Mouse (Mus musculus): ENCODE data around the gene Elob. TPM values are rescaled to one million over a fixed set of nuclear protein-coding genes. Genes with fewer than 3 reads are reported as not detected.

Gene Elob
- polyA plus RNA-seq, 1 experiment from 2014 or later, result 1,025 TPM

DNA sequence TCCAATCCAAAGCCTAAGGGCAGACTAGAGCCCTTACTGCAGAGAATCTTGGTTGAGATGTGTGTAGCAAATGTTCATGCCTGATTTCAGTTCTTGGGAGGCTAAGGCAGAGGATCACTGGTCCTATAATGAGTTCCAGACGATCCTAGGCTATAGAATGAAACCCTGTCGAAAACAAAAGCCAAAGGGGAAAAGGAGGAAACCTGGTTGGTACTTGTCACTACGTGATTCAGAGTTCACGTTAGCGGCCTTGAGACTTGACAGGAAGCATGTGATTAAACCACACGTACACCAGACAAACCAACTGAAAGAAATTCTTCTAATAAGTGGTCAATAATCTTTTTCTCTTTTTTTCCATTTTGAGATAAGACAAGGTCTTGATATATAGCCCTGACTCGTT is 31.6 kb downstream of the Elob start:
- WGBS, result 74% methylated on average over 7 of the region's 7 CpGs
- Histone ChIP-seq H3K4me3 (ENCODE audit: low read depth, low read length) (no peak overlapping the region), H3K9me3 (ENCODE audit: control insufficient read depth, low read length) (no peaks in the 10 kb centered on the region), H3K4me2 (ENCODE audit: low read depth) (no peak overlapping the region), H3K36me3 (ENCODE audit: control insufficient read depth, insufficient read depth, low read length) (no peaks in the 10 kb centered on the region), H3K4me1 (ENCODE audit: control insufficient read depth, insufficient read depth, low read length) (no peaks in the 10 kb centered on the region), H3K27me3 (ENCODE audit: control insufficient read depth, insufficient read depth, low read length) (no peaks in the 10 kb centered on the region), H3K9ac (ENCODE audit: low read length) (no peak overlapping the region), H3K27ac (ENCODE audit: low read depth, low read length) (no peak overlapping the region)
- ATAC-seq (ENCODE audit: insufficient read depth, low FRiP score, low TSS enrichment) (no peak), DNase-seq (ENCODE audit: low spot score) (no peak)

DNA sequence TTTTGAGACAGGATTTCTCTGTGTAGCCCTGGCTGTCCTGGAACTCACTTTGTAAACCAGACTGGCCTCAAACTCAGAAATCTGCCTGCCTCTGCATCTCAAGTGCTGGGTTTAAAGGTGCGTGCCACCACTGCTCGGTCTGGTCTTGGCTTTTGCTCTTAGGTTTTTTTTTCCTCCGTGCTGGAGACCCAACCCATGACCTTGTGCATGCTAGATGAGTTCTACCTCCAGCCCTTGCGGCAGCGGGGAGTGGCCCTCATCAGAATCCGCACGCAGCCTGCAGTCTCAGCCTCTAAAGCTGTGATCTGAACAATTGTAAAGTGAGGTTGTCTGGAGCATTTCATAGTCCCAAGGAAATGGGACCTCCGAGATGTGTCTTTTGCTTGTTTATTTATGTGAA is 33.6 kb downstream of the Elob start:
- Histone ChIP-seq H3K4me1 (ENCODE audit: control insufficient read depth, insufficient read depth, low read length) (peaks cover 4% of the 10 kb centered on the region; the same call in 1 of the 2 replicates), H3K4me3 (ENCODE audit: low read depth, low read length) (no peak overlapping the region)

GRCm38 (mm10) chr17:23791079-23791357 is 37.9 kb downstream of the Elob start:
- DNase-seq (ENCODE audit: low spot score) (no peak), ATAC-seq (ENCODE audit: insufficient read depth, low FRiP score, low TSS enrichment) (no peak)
- Histone ChIP-seq H3K27me3 (ENCODE audit: control insufficient read depth, insufficient read depth, low read length) (no peaks in the 10 kb centered on the region), H3K27ac (ENCODE audit: low read depth, low read length) (peak overlapping the region; percentile 86), H3K36me3 (ENCODE audit: control insufficient read depth, insufficient read depth, low read length) (no peaks in the 10 kb centered on the region), H3K9me3 (ENCODE audit: control insufficient read depth, low read length) (no peaks in the 10 kb centered on the region), H3K4me1 (ENCODE audit: control insufficient read depth, insufficient read depth, low read length) (peaks cover 4% of the 10 kb centered on the region; the same call in 1 of the 2 replicates), H3K4me3 (ENCODE audit: low read depth, low read length) (peak overlapping the region; percentile 34; the same call in 1 of the 2 replicates), H3K9ac (ENCODE audit: low read length) (peak overlapping the region; percentile 89), H3K4me2 (ENCODE audit: low read depth) (peak overlapping the region; percentile 73)
- WGBS, result 55% methylated on average over 2 of the region's 2 CpGs

More for the DNA sequence above, 33.6 kb downstream of the Elob start:
- Histone ChIP-seq H3K9me3 (ENCODE audit: control insufficient read depth, low read length) (no peaks in the 10 kb centered on the region), H3K4me2 (ENCODE audit: low read depth) (no peak overlapping the region), H3K36me3 (ENCODE audit: control insufficient read depth, insufficient read depth, low read length) (no peaks in the 10 kb centered on the region), H3K27ac (ENCODE audit: low read depth, low read length) (no peak overlapping the region), H3K27me3 (ENCODE audit: control insufficient read depth, insufficient read depth, low read length) (no peaks in the 10 kb centered on the region), H3K9ac (ENCODE audit: low read length) (no peak overlapping the region)
- ATAC-seq (ENCODE audit: insufficient read depth, low FRiP score, low TSS enrichment) (no peak), DNase-seq (ENCODE audit: low spot score) (no peak)
- WGBS, result 95% methylated on average over 8 of the region's 8 CpGs

- DNase-seq (ENCODE audit: low spot score) (peak; percentile 81), ATAC-seq (ENCODE audit: insufficient read depth, low FRiP score, low TSS enrichment) (peak; percentile 52)
- 3% methylated on average over 29 of the region's 29 CpGs for WGBS
- Histone ChIP-seq H3K4me1 (ENCODE audit: control insufficient read depth, insufficient read depth, low read length) (peaks cover 5% of the 10 kb centered on the region; the same call in 1 of the 2 replicates), H3K36me3 (ENCODE audit: control insufficient read depth, insufficient read depth, low read length) (no peaks in the 10 kb centered on the region), H3K27ac (ENCODE audit: low read depth, low read length) (peak within 1 kb of the TSS; percentile 86), H3K4me2 (ENCODE audit: low read depth) (peak within 1 kb of the TSS; percentile 73), H3K9ac (ENCODE audit: low read length) (peak within 1 kb of the TSS; percentile 89), H3K27me3 (ENCODE audit: control insufficient read depth, insufficient read depth, low read length) (no peaks in the 10 kb centered on the region), H3K4me3 (ENCODE audit: low read depth, low read length) (peak within 1 kb of the TSS; percentile 34), H3K9me3 (ENCODE audit: control insufficient read depth, low read length) (no peaks in the 10 kb centered on the region)
These were observed 38.5 kb downstream of the Elob start, which contains the start of gene Srrm2 for GRCm38 (mm10) chr17:23790269-23791078. Gene Srrm2, plus strand, starts transcription at chr17:23790532.

DNA sequence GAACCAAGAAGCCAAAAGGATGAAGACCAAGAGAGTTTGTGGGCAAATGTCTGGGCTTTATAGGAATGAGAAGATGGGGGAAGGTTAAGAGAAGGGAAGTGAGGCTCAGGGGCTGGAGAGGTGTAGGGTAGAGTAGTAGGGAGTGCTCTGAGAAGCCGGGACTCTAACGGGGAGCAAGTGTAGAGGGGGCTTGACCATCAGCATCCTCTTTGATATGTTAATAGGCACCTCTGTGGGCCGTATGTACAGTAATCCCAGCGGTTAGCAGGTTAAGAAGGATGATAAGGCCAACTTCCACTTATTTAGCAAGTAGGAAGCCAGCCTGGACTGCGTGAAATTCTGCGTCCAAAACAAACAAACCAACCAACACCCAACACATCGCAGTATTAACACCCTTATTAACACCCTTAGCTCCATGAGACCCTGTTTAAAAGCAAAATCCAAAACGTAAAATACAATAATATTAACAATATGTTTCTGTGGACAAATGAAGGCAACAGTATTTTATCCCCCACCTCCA is 39.1 kb downstream of the Elob start:
- peak overlapping the region; percentile 34 for H3K4me3 ChIP-seq (ENCODE audit: low read depth, low read length)
- no peaks in the 10 kb centered on the region for H3K9me3 ChIP-seq (ENCODE audit: control insufficient read depth, low read length)
- H3K4me1 ChIP-seq (ENCODE audit: control insufficient read depth, insufficient read depth, low read length), result peaks cover 8% of the 10 kb centered on the region; the same call in 1 of the 2 replicates
- peak overlapping the region; percentile 73 for H3K4me2 ChIP-seq (ENCODE audit: low read depth)
- peak overlapping the region; percentile 86 for H3K27ac ChIP-seq (ENCODE audit: low read depth, low read length)
- no peak for DNase-seq (ENCODE audit: low spot score)
- 12% methylated on average over 8 of the region's 8 CpGs for WGBS
- ATAC-seq (ENCODE audit: insufficient read depth, low FRiP score, low TSS enrichment), result no peak
- no peaks in the 10 kb centered on the region for H3K27me3 ChIP-seq (ENCODE audit: control insufficient read depth, insufficient read depth, low read length)
- no peaks in the 10 kb centered on the region for H3K36me3 ChIP-seq (ENCODE audit: control insufficient read depth, insufficient read depth, low read length)
- H3K9ac ChIP-seq (ENCODE audit: low read length), result peak overlapping the region; percentile 89

DNA sequence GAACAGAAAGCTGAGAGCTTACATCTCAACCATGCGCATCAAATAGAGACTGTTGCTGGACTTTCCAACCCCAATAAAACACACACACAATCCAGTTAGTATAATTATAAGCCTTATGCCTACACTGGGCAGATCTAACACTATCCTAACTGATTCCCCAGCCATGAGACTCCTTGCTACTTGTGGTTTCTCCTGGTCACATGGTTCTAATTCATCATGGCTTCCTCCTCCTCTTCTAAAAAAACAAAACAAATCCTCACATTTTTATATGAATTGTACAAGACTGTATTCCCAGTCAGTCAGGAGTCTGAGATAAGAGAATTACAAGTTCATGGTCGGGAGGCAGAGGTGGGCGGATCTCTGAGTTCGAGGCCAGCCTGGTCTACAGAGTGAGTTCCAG is 40.0 kb downstream of the Elob start:
- DNase-seq (ENCODE audit: low spot score) (no peak), ATAC-seq (ENCODE audit: insufficient read depth, low FRiP score, low TSS enrichment) (no peak)
- no peaks in the 10 kb centered on the region for H3K36me3 ChIP-seq (ENCODE audit: control insufficient read depth, insufficient read depth, low read length)
- no peak overlapping the region for H3K4me2 ChIP-seq (ENCODE audit: low read depth)
- H3K27me3 ChIP-seq (ENCODE audit: control insufficient read depth, insufficient read depth, low read length), result no peaks in the 10 kb centered on the region
- H3K27ac ChIP-seq (ENCODE audit: low read depth, low read length), result no peak overlapping the region
- H3K9ac ChIP-seq (ENCODE audit: low read length), result no peak overlapping the region
- H3K4me3 ChIP-seq (ENCODE audit: low read depth, low read length), result no peak overlapping the region
- H3K4me1 ChIP-seq (ENCODE audit: control insufficient read depth, insufficient read depth, low read length), result peaks cover 8% of the 10 kb centered on the region; the same call in 1 of the 2 replicates
- WGBS, result 90% methylated on average over 4 of the region's 4 CpGs
- H3K9me3 ChIP-seq (ENCODE audit: control insufficient read depth, low read length), result no peaks in the 10 kb centered on the region

- Histone ChIP-seq H3K36me3 (ENCODE audit: control insufficient read depth, insufficient read depth, low read length) (no peaks in the 10 kb centered on the region), H3K9me3 (ENCODE audit: control insufficient read depth, low read length) (no peaks in the 10 kb centered on the region), H3K4me1 (ENCODE audit: control insufficient read depth, insufficient read depth, low read length) (peaks cover 8% of the 10 kb centered on the region; the same call in 1 of the 2 replicates), H3K4me3 (ENCODE audit: low read depth, low read length) (peak overlapping the region; percentile 47), H3K27ac (ENCODE audit: low read depth, low read length) (0 out of 2 replicates have a peak overlapping the region, but pooled peaks have one; percentile 56), H3K4me2 (ENCODE audit: low read depth) (peak overlapping the region; percentile 59), H3K9ac (ENCODE audit: low read length) (peak overlapping the region; percentile 44), H3K27me3 (ENCODE audit: control insufficient read depth, insufficient read depth, low read length) (no peaks in the 10 kb centered on the region)
- DNase-seq (ENCODE audit: low spot score) (peak; percentile 40), ATAC-seq (ENCODE audit: insufficient read depth, low FRiP score, low TSS enrichment) (peak; percentile 58; the same call in 1 of the 2 replicates)
- WGBS, result 12% methylated on average over 13 of the region's 13 CpGs
These were observed 42.4 kb downstream of the Elob start for GRCm38 (mm10) chr17:23786510-23786931.

DNA sequence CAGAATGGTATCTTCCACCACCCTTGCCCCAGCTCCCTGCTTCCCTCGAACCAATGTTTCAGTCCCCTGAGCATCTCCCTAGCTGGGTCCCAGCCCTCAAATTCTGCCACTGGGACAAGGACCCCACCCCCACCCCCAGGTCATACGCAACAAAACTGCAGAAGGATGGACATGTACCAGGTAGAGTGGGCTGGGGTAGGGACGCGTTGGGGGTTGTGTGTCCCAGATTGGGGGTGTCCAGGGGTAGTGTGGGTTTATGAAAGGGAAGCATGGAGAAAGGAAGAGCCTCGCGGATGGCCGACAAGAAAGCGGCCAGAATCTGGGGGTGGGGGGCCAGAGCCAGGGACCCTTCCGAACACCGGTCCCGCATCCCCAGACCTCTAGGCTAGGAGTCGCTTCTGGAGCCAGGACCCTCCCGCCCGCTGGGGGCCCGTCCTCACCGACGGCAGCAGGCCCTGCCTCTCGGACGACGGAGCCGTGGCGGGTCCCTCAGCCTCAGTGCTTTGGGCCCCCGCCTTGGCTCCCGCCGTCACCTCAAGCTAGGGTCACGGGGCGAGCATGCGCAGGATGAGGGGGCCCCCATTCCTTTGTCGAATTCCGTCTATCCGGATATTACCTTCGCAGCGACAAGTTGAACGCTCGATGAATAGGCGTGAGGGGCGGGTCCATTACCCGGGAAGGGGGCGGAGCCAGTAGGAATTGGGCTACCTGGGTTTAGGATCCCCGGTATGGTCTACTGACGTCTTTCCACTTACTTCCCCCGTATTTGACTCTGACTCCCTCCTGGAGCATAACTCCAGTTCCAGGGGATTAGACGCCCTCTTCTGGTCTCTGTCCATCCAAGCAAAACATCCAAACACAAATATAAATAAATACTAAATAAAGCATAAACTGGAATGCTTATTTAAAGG is 43.1 kb downstream of the Elob start, which contains the start of gene Flywch2:
Flywch2 (minus strand) TSS at position 521 of the 911 bp plus-strand sequence.
- peak; percentile 84 for DNase-seq (ENCODE audit: low spot score)
- Histone ChIP-seq H3K9ac (ENCODE audit: low read length) (peak within 1 kb of the TSS; percentile 75), H3K4me1 (ENCODE audit: control insufficient read depth, insufficient read depth, low read length) (peaks cover 5% of the 10 kb centered on the region; the same call in 1 of the 2 replicates), H3K4me3 (ENCODE audit: low read depth, low read length) (peak within 1 kb of the TSS; percentile 47), H3K4me2 (ENCODE audit: low read depth) (peak within 1 kb of the TSS; percentile 59), H3K27ac (ENCODE audit: low read depth, low read length) (0 out of 2 replicates have a peak within 1 kb of the TSS, but pooled peaks have one; percentile 56), H3K27me3 (ENCODE audit: control insufficient read depth, insufficient read depth, low read length) (no peaks in the 10 kb centered on the region), H3K9me3 (ENCODE audit: control insufficient read depth, low read length) (no peaks in the 10 kb centered on the region), H3K36me3 (ENCODE audit: control insufficient read depth, insufficient read depth, low read length) (no peaks in the 10 kb centered on the region)
- peak; percentile 71 for ATAC-seq (ENCODE audit: insufficient read depth, low FRiP score, low TSS enrichment)
- WGBS, result 2% methylated on average over 39 of the region's 43 CpGs
